Mouse (Mus musculus) embryonic facial prominence, embryonic 10.5 days (tissue): ENCODE data around the gene Sirt2. TPM values are rescaled to one million over a fixed set of nuclear protein-coding genes. Genes with fewer than 3 reads are reported as not detected.

Source experiments
- DNase-seq: peaks from one replicate; pipeline ENCODE4 v3.0.0-alpha.2; 2017; ENCODE audit warnings: low spot score
- H3K27ac ChIP-seq: fragments of 300-500 bp; sonication (generic); replicated peaks from 2 replicates; pipeline ENCODE4 v1.5.1; 2016; ENCODE audit warnings: mild to moderate bottlenecking
- H3K27me3 ChIP-seq: fragments of 300-500 bp; sonication (generic); replicated peaks from 2 replicates; pipeline ENCODE4 v1.6.1; 2016; ENCODE audit warnings: low read depth, mild to moderate bottlenecking; ENCODE audit not compliant: poor library complexity, severe bottlenecking
- H3K36me3 ChIP-seq: fragments of 300-500 bp; sonication (generic); replicated peaks from 2 replicates; pipeline ENCODE4 v1.6.1; 2016; ENCODE audit warnings: mild to moderate bottlenecking, moderate library complexity
- H3K4me1 ChIP-seq: fragments of 300-500 bp; sonication (generic); 2 replicates; pipeline ENCODE4 v1.6.1; 2016
- H3K4me3 ChIP-seq: fragments of 300-500 bp; sonication (generic); 2 replicates; pipeline ENCODE4 v1.5.1; 2016; ENCODE audit warnings: mild to moderate bottlenecking, moderate library complexity
- H3K9me3 ChIP-seq: fragments of 300-500 bp; sonication (generic); 2 replicates; pipeline ENCODE4 v1.6.1; 2016; ENCODE audit warnings: mild to moderate bottlenecking
- whole genome bisulfite sequencing: fragments of 180-500 bp; shearing (Covaris S2); methylation state at CpG from one replicate; pipeline ENCODE4 v1.1.7; 2016; 5-methylcytosine and 5-hydroxymethylcytosine counted together
- polyA plus RNA-seq: library from polyadenylated mRNA; unstranded; fragments of >200 nt; fragmentation: Nextera tagmentation; extraction: Ambion mirVana; gene quantifications from 2 replicates; pipeline ENCODE4 v1.2.1, GENCODE M21; 2016

Sirt2 gene
- polyA plus RNA-seq, 1 experiment from 2014 or later = 64.8 TPM

- H3K36me3 ChIP-seq = peaks cover 56% of the 10 kb centered on the region
- H3K27me3 ChIP-seq = no peaks in the 10 kb centered on the region
- DNase-seq = no peak
- no peaks in the 10 kb centered on the region for H3K9me3 ChIP-seq
- no peak overlapping the region for H3K27ac ChIP-seq
- no peak overlapping the region for H3K4me3 ChIP-seq
- H3K4me1 ChIP-seq = peaks cover 44% of the 10 kb centered on the region
- WGBS = 59% methylated on average over 10 of the region's 10 CpGs
Observed at GRCm38 (mm10) chr7:28822993-28823903, 56.7 kb downstream of the Sirt2 start.

- Histone ChIP-seq H3K36me3 (peaks cover 51% of the 10 kb centered on the region), H3K4me1 (peaks cover 37% of the 10 kb centered on the region), H3K4me3 (no peak overlapping the region), H3K27me3 (no peaks in the 10 kb centered on the region), H3K27ac (no peak overlapping the region), H3K9me3 (no peaks in the 10 kb centered on the region)
- DNase-seq = no peak
- 66% methylated on average over 2 of the region's 2 CpGs for WGBS
Observed at GRCm38 (mm10) chr7:28823932-28824331, 57.4 kb downstream of the Sirt2 start.

- peaks cover 28% of the 10 kb centered on the region for H3K4me1 ChIP-seq
- 3% methylated on average over 33 of the region's 33 CpGs for WGBS
- 0 out of 2 replicates have a peak, but pooled peaks cover 4% of the 10 kb centered on the region for H3K9me3 ChIP-seq
Observed at GRCm38 (mm10) chr7:28824941-28825685, 58.6 kb downstream of the Sirt2 start, which contains the start of gene Ech1. TSS of gene Ech1 (plus strand) at chr7:28825217.

DNA sequence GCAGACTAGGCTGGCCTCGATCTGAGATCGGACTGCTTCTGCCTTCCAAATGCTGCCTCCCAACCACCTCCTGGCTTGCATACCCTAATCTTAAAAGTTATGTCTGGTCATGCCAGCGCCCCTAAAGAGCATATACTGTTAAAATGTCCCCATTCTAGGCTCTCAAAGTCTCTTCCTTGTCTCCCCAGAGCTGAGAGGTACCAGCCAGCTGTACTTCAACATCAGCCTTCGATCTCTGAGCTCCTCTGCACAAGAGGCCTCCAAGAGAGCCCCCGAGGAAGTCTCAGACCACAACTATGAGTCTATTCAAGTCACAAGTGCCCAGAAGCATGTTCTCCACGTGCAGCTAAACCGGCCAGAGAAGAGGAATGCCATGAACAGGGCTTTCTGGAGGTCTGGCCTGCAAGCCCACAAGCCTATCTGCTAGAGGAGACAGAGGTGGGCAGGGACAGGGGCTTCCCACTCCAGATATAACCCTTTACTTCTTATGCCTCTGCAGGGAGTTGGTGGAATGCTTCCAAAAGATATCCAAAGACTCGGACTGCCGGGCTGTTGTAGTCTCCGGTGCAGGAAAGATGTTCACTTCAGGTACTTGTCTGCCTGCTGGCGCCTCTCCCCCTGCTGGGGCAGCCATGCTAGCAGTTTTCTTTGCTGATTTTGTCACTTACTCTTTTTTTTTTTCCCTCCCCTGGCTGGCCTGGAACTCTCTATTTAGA, 59.3 kb downstream of the Sirt2 start:
- 68% methylated on average over 11 of the region's 11 CpGs for WGBS
- DNase-seq = no peak

More at GRCm38 (mm10) chr7:28824941-28825685, 58.6 kb downstream of the Sirt2 start, which contains the start of gene Ech1:
- Histone ChIP-seq H3K27me3 (no peaks in the 10 kb centered on the region), H3K36me3 (peaks cover 47% of the 10 kb centered on the region), H3K4me3 (peak within 1 kb of the TSS; percentile 58), H3K27ac (peak within 1 kb of the TSS; percentile 84)
- peak; percentile 92 for DNase-seq

DNA sequence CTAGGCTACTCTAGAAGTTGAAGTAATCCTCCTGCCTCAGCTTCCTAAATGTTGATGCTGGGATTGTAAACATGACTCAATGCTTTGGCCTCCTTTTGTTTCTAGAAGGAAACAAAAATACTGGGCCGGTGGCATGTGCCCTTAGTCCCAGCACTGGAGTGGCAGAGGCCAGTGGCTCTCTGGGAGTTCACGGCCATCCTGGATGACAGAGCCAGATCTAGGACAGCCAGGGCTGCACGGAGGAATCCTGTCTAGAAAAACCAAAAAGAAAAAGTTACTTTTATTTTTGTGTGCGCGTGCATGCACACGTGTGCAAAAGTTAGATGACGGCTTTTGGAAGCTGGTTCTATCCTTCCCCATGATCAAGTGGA, 59.9 kb downstream of the Sirt2 start:
- Histone ChIP-seq H3K27me3 (no peaks in the 10 kb centered on the region), H3K4me1 (peaks cover 16% of the 10 kb centered on the region), H3K27ac (no peak overlapping the region), H3K9me3 (0 out of 2 replicates have a peak, but pooled peaks cover 4% of the 10 kb centered on the region), H3K36me3 (peaks cover 47% of the 10 kb centered on the region), H3K4me3 (peak overlapping the region; percentile 58; the same call in 1 of the 2 replicates)
- no peak for DNase-seq
- 95% methylated on average over 7 of the region's 7 CpGs for WGBS

More for the DNA sequence above, 59.3 kb downstream of the Sirt2 start:
- H3K4me1 ChIP-seq = peaks cover 22% of the 10 kb centered on the region
- H3K4me3 ChIP-seq = peak overlapping the region; percentile 58
- H3K36me3 ChIP-seq = peaks cover 47% of the 10 kb centered on the region
- 0 out of 2 replicates have a peak, but pooled peaks cover 4% of the 10 kb centered on the region for H3K9me3 ChIP-seq
- H3K27me3 ChIP-seq = no peaks in the 10 kb centered on the region
- peak overlapping the region; percentile 84 for H3K27ac ChIP-seq

DNA sequence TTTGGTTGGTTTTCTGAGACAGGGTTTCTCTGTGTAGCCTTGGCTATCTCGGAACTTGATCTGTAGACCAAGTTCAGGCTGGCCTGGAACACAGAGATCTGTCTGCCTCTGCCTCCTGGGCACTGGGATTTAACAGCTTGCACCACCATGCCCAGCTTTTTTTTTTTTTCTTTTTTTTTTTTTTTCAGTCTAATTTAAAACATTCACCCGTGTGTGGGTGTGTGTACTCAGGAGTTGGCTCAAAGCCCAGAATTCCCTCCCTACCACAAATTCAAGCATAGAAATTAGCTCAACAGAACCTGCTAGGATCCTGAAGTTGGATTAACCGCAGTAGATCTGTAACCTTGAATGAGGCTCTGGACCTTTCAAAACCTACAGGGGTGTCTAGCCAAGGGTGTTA, 60.8 kb downstream of the Sirt2 start:
- no peak for DNase-seq
- Histone ChIP-seq H3K9me3 (0 out of 2 replicates have a peak, but pooled peaks cover 4% of the 10 kb centered on the region), H3K4me1 (peaks cover 15% of the 10 kb centered on the region), H3K27ac (no peak overlapping the region), H3K4me3 (no peak overlapping the region), H3K27me3 (no peaks in the 10 kb centered on the region), H3K36me3 (peaks cover 46% of the 10 kb centered on the region)
- 90% methylated on average over 3 of the region's 3 CpGs for whole genome bisulfite sequencing

- Histone ChIP-seq H3K27ac (no peak overlapping the region), H3K4me3 (no peak overlapping the region), H3K36me3 (peaks cover 32% of the 10 kb centered on the region), H3K4me1 (peaks cover 11% of the 10 kb centered on the region), H3K9me3 (0 out of 2 replicates have a peak, but pooled peaks cover 4% of the 10 kb centered on the region), H3K27me3 (no peaks in the 10 kb centered on the region)
- 90% methylated on average over 8 of the region's 8 CpGs for WGBS
- DNase-seq = no peak
Observed at GRCm38 (mm10) chr7:28829821-28830220, 63.3 kb downstream of the Sirt2 start.

DNA sequence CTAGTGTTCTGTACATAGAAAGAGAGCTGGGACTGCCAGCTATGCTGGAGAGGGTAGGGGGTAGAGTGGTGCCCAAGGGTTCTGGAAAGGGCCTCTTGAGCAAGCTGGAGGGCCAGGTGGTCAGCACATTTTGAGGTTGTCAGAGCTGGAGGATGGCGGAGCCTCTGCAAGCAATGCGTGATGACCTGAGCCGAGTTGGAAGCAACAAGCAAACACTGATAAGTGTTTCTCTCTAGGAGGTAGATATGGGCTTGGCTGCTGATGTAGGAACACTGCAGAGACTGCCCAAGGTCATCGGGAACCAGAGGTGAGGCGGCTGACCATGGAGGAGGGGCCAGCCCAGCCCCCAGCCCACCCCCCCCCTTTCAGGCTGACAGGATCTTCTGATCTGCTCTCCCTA, 64.4 kb downstream of the Sirt2 start:
- Histone ChIP-seq H3K4me3 (no peak overlapping the region), H3K27ac (no peak overlapping the region), H3K27me3 (no peaks in the 10 kb centered on the region), H3K36me3 (peaks cover 32% of the 10 kb centered on the region), H3K9me3 (0 out of 2 replicates have a peak, but pooled peaks cover 4% of the 10 kb centered on the region), H3K4me1 (peaks cover 5% of the 10 kb centered on the region)
- 93% methylated on average over 5 of the region's 5 CpGs for WGBS
- DNase-seq = no peak

- Histone ChIP-seq H3K27ac (no peak overlapping the region), H3K4me1 (no peaks in the 10 kb centered on the region), H3K36me3 (peaks cover 32% of the 10 kb centered on the region), H3K9me3 (0 out of 2 replicates have a peak, but pooled peaks cover 4% of the 10 kb centered on the region), H3K27me3 (no peaks in the 10 kb centered on the region), H3K4me3 (no peak overlapping the region)
- DNase-seq = no peak
- WGBS = 92% methylated on average over 17 of the region's 17 CpGs
Observed at GRCm38 (mm10) chr7:28831411-28832125, 65.0 kb downstream of the Sirt2 start.

DNA sequence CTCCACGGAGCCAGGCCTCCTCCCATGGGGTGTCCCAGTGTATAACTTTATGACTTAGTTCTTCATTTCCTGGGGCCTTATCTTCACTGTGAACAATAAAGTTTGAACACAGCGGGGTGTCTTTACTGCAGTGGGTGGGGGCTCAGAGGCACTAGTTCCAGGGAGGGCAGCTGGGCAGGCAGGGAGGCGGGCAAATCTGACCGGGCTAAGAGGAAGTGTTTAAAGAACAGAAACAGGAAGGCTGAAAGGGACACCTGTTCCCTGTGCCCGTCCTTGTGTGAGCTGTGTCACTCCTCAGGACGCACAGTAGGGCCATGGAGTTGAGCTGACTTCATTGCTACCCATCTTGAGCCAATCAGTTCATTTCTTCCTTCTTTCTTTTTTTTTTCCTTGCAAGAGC, 65.6 kb downstream of the Sirt2 start:
- no peak overlapping the region for H3K4me3 ChIP-seq
- H3K27ac ChIP-seq = no peak overlapping the region
- WGBS = 74% methylated on average over 6 of the region's 6 CpGs
- DNase-seq = no peak
- 0 out of 2 replicates have a peak, but pooled peaks cover 4% of the 10 kb centered on the region for H3K9me3 ChIP-seq
- H3K4me1 ChIP-seq = no peaks in the 10 kb centered on the region
- no peaks in the 10 kb centered on the region for H3K27me3 ChIP-seq
- peaks cover 32% of the 10 kb centered on the region for H3K36me3 ChIP-seq

- WGBS = 80% methylated on average over 6 of the region's 6 CpGs
- Histone ChIP-seq H3K27me3 (no peaks in the 10 kb centered on the region), H3K4me1 (no peaks in the 10 kb centered on the region), H3K27ac (no peak within 1 kb of the TSS), H3K36me3 (peaks cover 30% of the 10 kb centered on the region), H3K4me3 (no peak within 1 kb of the TSS), H3K9me3 (0 out of 2 replicates have a peak, but pooled peaks cover 4% of the 10 kb centered on the region)
- no peak for DNase-seq
Observed at GRCm38 (mm10) chr7:28833723-28834347, 67.3 kb downstream of the Sirt2 start, which contains the start of gene Lgals4. TSS of gene Lgals4 (plus strand) at chr7:28833854.
